26 mouse cellular contexts compared by ENCODE assay signal in the genomic region with DNA sequence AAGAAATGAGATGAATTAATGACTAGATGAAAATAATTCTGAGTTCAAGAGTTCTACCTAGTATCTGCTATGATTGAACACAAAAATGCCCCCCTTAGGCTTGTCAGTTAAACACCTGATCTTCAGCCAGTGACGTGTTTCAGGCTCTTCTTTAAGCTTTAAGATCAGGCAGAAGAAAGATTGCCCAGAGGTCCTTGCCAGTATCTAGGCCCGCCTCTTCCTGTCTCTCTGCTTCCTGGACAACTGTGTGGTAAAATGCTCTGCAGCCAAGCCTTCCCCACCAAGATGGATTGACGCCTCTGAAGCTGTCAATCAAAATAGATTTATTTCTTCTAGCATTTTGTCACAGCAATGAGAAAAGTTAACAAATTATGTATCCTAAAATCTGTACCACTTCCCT.
A peak's percentile ranks its signal among the peaks of the same experiment; 100 is the strongest.
DNase-seq lines count a peak whose midpoint lies in the region; ATAC-seq and TF ChIP-seq lines count a peak whose summit lies in the region.
"Had no signal": no experiment of that assay in that cellular context is flagged by ENCODE, and none has a peak within 500 bp of the region (broad histone marks: within the 10 kb centered on the region; RNA-seq: fewer than 3 reads in every experiment).

No protein-coding gene starts in this region.

- no peaks in the 10 kb centered on the region for H3K79me2 ChIP-seq in CH12.LX (replicated peaks; ENCODE audit: control insufficient read depth, extremely low read depth, insufficient read depth, poor library complexity, severe bottlenecking)

- TF ChIP-seq EP300 in CH12.LX (IDR thresholded peaks at IDR 0.05; ENCODE audit: low read length): no peak

- 0 out of 2 replicates have a peak overlapping the region, but pooled peaks have one; percentile 32 for H3K27ac ChIP-seq in hindbrain, embryonic 14.5 days
- no peak overlapping the region; the same call in 1 of the 2 replicates for H3K27ac ChIP-seq in hindbrain, embryonic 11.5 days (ENCODE audit: low read depth, low read length)
- no peak overlapping the region for H3K27ac ChIP-seq in CH12.LX (ENCODE audit: insufficient read depth, low read depth)
- no peak overlapping the region for H3K27ac ChIP-seq in liver, embryonic 12.5 days
- H3K27ac ChIP-seq: embryonic facial prominence, embryonic 13.5 days; embryonic facial prominence, embryonic 15.5 days; forebrain, embryonic 10.5 days; forebrain, embryonic 12.5 days had no signal

- no peaks in the 10 kb centered on the region for H3K36me3 ChIP-seq in hindbrain, embryonic 14.5 days (replicated peaks; ENCODE audit: control insufficient read depth, insufficient read depth)
- H3K36me3 ChIP-seq in hindbrain, embryonic 11.5 days (ENCODE audit: control insufficient read depth, insufficient read depth, low read length): no peaks in the 10 kb centered on the region
- H3K36me3 ChIP-seq in CH12.LX (replicated peaks in 1 of 2; ENCODE audit: control insufficient read depth in 1 of 2, insufficient read depth in 1 of 2, low read length in 1 of 2): no peaks in the 10 kb centered on the region
- H3K36me3 ChIP-seq in liver, embryonic 12.5 days: no peaks in the 10 kb centered on the region
- H3K36me3 ChIP-seq: embryonic facial prominence, embryonic 13.5 days; embryonic facial prominence, embryonic 15.5 days; forebrain, embryonic 10.5 days; forebrain, embryonic 12.5 days had no signal

- TF ChIP-seq CTCF in CH12.LX (conservative IDR thresholded peaks at IDR 0.05 in 1 of 2, IDR thresholded peaks at IDR 0.05 in 1 of 2; ENCODE audit: low read depth in 2 of 2, low read length in 2 of 2): no peak

- H3K9me3 ChIP-seq in hindbrain, embryonic 14.5 days (ENCODE audit: control insufficient read depth, low read length): no peaks in the 10 kb centered on the region
- no peaks in the 10 kb centered on the region for H3K9me3 ChIP-seq in hindbrain, embryonic 11.5 days (ENCODE audit: control insufficient read depth, low read length)
- no peaks in the 10 kb centered on the region for H3K9me3 ChIP-seq in CH12.LX (replicated peaks; ENCODE audit: low read length)
- H3K9me3 ChIP-seq in liver, embryonic 12.5 days (replicated peaks): no peaks in the 10 kb centered on the region
- H3K9me3 ChIP-seq: embryonic facial prominence, embryonic 13.5 days; embryonic facial prominence, embryonic 15.5 days; forebrain, embryonic 10.5 days; forebrain, embryonic 12.5 days had no signal

- no peak overlapping the region for H3K9ac ChIP-seq in hindbrain, embryonic 14.5 days
- no peak overlapping the region for H3K9ac ChIP-seq in hindbrain, embryonic 11.5 days (ENCODE audit: low read depth, low read length)
- H3K9ac ChIP-seq in CH12.LX (ENCODE audit: insufficient read depth, low read depth): no peak overlapping the region
- no peak overlapping the region for H3K9ac ChIP-seq in liver, embryonic 12.5 days
- H3K9ac ChIP-seq: embryonic facial prominence, embryonic 13.5 days; embryonic facial prominence, embryonic 15.5 days; forebrain, embryonic 12.5 days had no signal

- no peaks in the 10 kb centered on the region for H3K4me1 ChIP-seq in hindbrain, embryonic 14.5 days (replicated peaks; ENCODE audit: control insufficient read depth, insufficient read depth, low read length)
- H3K4me1 ChIP-seq in hindbrain, embryonic 11.5 days (replicated peaks; ENCODE audit: control insufficient read depth, insufficient read depth, low read length): no peaks in the 10 kb centered on the region
- H3K4me1 ChIP-seq in CH12.LX (ENCODE audit: control insufficient read depth in 1 of 2, insufficient read depth in 2 of 2): peaks cover 0 to 12% of the 10 kb centered on the region in 2 experiments; a peak in 1 of 4 replicates
- H3K4me1 ChIP-seq in liver, embryonic 12.5 days: no peaks in the 10 kb centered on the region
- H3K4me1 ChIP-seq: embryonic facial prominence, embryonic 15.5 days had no signal

- dilution Hi-C loops in CH12.LX (cut with MboI; ENCODE audit: extremely low pct_ligation_motif_present, extremely low pct_unique_long_range_greater_than_20kb, low sequenced_read_pairs): no loop called here

- intact Hi-C loops in heart, postnatal 14 days (cut with DNase I): no loop called here

- peak; percentile 53 for DNase-seq in heart, adult 11 months
- DNase-seq in heart, postnatal 14 days: no peak
- no peak for DNase-seq in hindbrain, embryonic 14.5 days (ENCODE audit: low spot score)
- no peak for DNase-seq in hindbrain, embryonic 11.5 days (ENCODE audit: low spot score)
- DNase-seq in CH12.LX (ENCODE audit: extremely low read depth): peak; percentile 8
- DNase-seq in retina, embryonic 14.5 days (ENCODE audit: low spot score): no peak
- DNase-seq: adrenal gland, adult 2 months; adrenal gland, postnatal 14 days; adrenal gland, postnatal 36 days; B cell, adult 2 months; cerebellum, adult 11-12 months; cerebellum, adult 2 months; cerebellum, adult 9-10 months; cerebellum, postnatal 10 days; cerebellum, postnatal 25 days; embryo, embryonic 11 days had no signal

- in situ Hi-C loops in CH12.LX (cut with MboI; ENCODE audit: low pct_ligation_motif_present, low pct_unique_long_range_greater_than_20kb, low sequenced_read_pairs): no loop called here

- no peak overlapping the region for H3K4me2 ChIP-seq in hindbrain, embryonic 14.5 days (replicated peaks)
- no peak overlapping the region for H3K4me2 ChIP-seq in hindbrain, embryonic 11.5 days (replicated peaks; ENCODE audit: low read depth, low read length)
- H3K4me2 ChIP-seq in CH12.LX (ENCODE audit: insufficient read depth, low read depth, poor library complexity, severe bottlenecking): no peak overlapping the region
- no peak overlapping the region for H3K4me2 ChIP-seq in liver, embryonic 12.5 days
- H3K4me2 ChIP-seq: embryonic facial prominence, embryonic 13.5 days; embryonic facial prominence, embryonic 15.5 days; forebrain, embryonic 12.5 days had no signal

- H3K27me3 ChIP-seq in hindbrain, embryonic 14.5 days (ENCODE audit: control insufficient read depth, insufficient read depth, low read length): no peaks in the 10 kb centered on the region
- no peaks in the 10 kb centered on the region for H3K27me3 ChIP-seq in hindbrain, embryonic 11.5 days (ENCODE audit: control insufficient read depth, insufficient read depth, low read length)
- no peaks in the 10 kb centered on the region for H3K27me3 ChIP-seq in CH12.LX (replicated peaks)
- no peaks in the 10 kb centered on the region for H3K27me3 ChIP-seq in liver, embryonic 12.5 days (replicated peaks)
- H3K27me3 ChIP-seq: embryonic facial prominence, embryonic 13.5 days; embryonic facial prominence, embryonic 15.5 days; forebrain, embryonic 12.5 days had no signal

- TF ChIP-seq RAD21 in CH12.LX (IDR thresholded peaks at IDR 0.05; ENCODE audit: low read depth, low read length): no peak

- 86% methylated on average over 3 of the region's 3 CpGs for WGBS in hindbrain, embryonic 14.5 days
- 80% methylated on average over 3 of the region's 3 CpGs for WGBS in hindbrain, embryonic 11.5 days
- WGBS in liver, embryonic 12.5 days (ENCODE audit: insufficient replicate concordance): 54% methylated on average over 3 of the region's 3 CpGs

- ATAC-seq in hindbrain, embryonic 14.5 days (ENCODE audit: low FRiP score): no peak
- no peak for ATAC-seq in hindbrain, embryonic 11.5 days (ENCODE audit: low FRiP score)
- ATAC-seq in megakaryocyte, adult 5-6 weeks (ENCODE audit: poor library complexity, severe bottlenecking): peak; percentile 54
- no peak for ATAC-seq in liver, embryonic 12.5 days
- ATAC-seq: CD4-positive, CD25-positive, alpha-beta regulatory T cell, adult 4 months; forebrain, embryonic 14.5 days; forebrain, embryonic 16.5 days had no signal

- H3K4me3 ChIP-seq in hindbrain, embryonic 14.5 days (replicated peaks; ENCODE audit: low read length): no peak overlapping the region
- H3K4me3 ChIP-seq in hindbrain, embryonic 11.5 days (ENCODE audit: low read depth, low read length): no peak overlapping the region
- no peak overlapping the region for H3K4me3 ChIP-seq in CH12.LX (replicated peaks in 1 of 3; ENCODE audit: low read depth in 2 of 3, low read length in 2 of 3, poor library complexity in 1 of 3)
- no peak overlapping the region for H3K4me3 ChIP-seq in liver, embryonic 12.5 days
- H3K4me3 ChIP-seq: embryonic facial prominence, embryonic 13.5 days; embryonic facial prominence, embryonic 15.5 days; erythroblast, embryonic 14.5 days; forebrain, embryonic 10.5 days; forebrain, embryonic 12.5 days had no signal

- no peak for TF ChIP-seq POLR2A in CH12.LX (IDR thresholded peaks at IDR 0.05; ENCODE audit: low read depth, low read length)

TF ChIP-seq in CH12.LX, 34 proteins besides CTCF, POLR2A, EP300 and RAD21:
- TF ChIP-seq POLR2AphosphoS2 (IDR thresholded peaks at IDR 0.05; ENCODE audit: low read depth, low read length) (no peak), E2F4 (IDR thresholded peaks at IDR 0.05; ENCODE audit: insufficient replicate concordance, low read depth, low read length) (no peak), USF2 (conservative IDR thresholded peaks at IDR 0.05; ENCODE audit: low read depth, low read length) (no peak), TCF12 (IDR thresholded peaks at IDR 0.05; ENCODE audit: low read depth, low read length) (no peak), MXI1 (IDR thresholded peaks at IDR 0.05; ENCODE audit: low read depth, low read length) (no peak), GABPA (IDR thresholded peaks at IDR 0.05; ENCODE audit: insufficient replicate concordance, low read depth, low read length) (no peak), ZKSCAN1 (IDR thresholded peaks at IDR 0.05; ENCODE audit: borderline replicate concordance, low read depth, low read length) (no peak), ZNF384 (IDR thresholded peaks at IDR 0.05; ENCODE audit: low read depth, low read length) (no peak), PAX5 (IDR thresholded peaks at IDR 0.05; ENCODE audit: low read length) (no peak), CHD2 (IDR thresholded peaks at IDR 0.05; ENCODE audit: low read length) (no peak), SMC3 (IDR thresholded peaks at IDR 0.05; ENCODE audit: low read depth, low read length) (no peak), HCFC1 (IDR thresholded peaks at IDR 0.05; ENCODE audit: low read depth, low read length) (no peak), KAT2A (IDR thresholded peaks at IDR 0.05; ENCODE audit: insufficient replicate concordance, low read length) (no peak), ZC3H11A (IDR thresholded peaks at IDR 0.05; ENCODE audit: low read depth, low read length) (no peak), JUND (conservative IDR thresholded peaks at IDR 0.05; ENCODE audit: low read depth, low read length) (no peak), MAX (IDR thresholded peaks at IDR 0.05; ENCODE audit: low read length) (no peak), TBP (conservative IDR thresholded peaks at IDR 0.05; ENCODE audit: low read depth, low read length) (no peak)

Comparison
In these comparisons a context has a peak if more than half of its experiments do, and no peak if none do; other contexts are left out.
1. DNase-seq: peak in heart, adult 11 months (single experiment) and CH12.LX (single experiment); none in heart, postnatal 14 days (0 of 2), hindbrain, embryonic 14.5 days (single experiment), hindbrain, embryonic 11.5 days (single experiment) and retina, embryonic 14.5 days (single experiment).